Mouse (Mus musculus) WW6 (cell line): ENCODE measurements around the gene Slc4a11.
A peak's percentile ranks its signal among the peaks of the same experiment; 100 is the strongest.
"Not testable (repeated sequence)": the region's sequence is repeated elsewhere in the genome, so short reads cannot be mapped to it uniquely, and the experiment has no call there.

Experiments
- DNase-seq: peaks from one replicate; pipeline ENCODE4 v3.0.0-alpha.2; 2013; ENCODE audit warnings: low read depth, low spot score

The Slc4a11 gene

DNA sequence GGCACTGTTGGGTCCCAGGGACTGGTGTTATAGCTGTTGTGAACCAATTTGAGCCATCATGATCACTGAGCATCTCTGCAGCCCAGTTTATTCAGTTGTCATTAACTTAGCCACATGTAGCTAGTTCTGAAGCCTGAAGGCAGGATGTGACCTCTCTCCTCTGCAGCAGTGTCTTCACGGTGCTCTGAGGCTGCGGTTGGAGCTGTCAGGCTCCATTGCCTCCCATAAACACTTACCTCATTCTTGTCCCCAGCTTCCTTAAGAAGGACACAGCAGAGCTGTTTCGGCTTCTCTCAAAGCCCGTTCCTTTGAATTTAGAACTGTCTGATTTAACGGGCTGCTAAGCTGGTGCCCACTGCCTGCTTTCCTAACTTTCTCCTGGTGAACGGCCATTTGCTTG lies 17.4 kb downstream of the Slc4a11 start:
- DNase-seq: no peak

DNA sequence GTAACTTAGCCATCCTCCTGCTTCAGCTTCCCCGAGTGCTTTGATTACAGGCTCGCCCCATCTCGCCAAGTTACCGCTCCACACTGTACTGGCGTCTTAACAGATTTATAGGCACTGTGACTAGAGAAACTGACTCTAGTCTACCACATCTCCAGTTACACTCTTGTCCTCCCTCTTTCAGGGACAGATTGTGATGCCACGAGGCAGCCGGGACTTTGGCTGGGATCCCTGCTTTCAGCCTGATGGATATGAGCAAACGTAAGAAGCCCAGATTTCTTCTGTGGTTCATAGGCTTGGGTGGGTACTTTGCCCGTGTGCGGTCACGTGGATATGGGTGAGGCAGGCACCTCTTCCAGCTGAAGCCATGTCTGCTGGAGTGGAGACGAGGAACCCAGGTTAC lies 18.2 kb downstream of the Slc4a11 start:
- no peak for DNase-seq

DNA sequence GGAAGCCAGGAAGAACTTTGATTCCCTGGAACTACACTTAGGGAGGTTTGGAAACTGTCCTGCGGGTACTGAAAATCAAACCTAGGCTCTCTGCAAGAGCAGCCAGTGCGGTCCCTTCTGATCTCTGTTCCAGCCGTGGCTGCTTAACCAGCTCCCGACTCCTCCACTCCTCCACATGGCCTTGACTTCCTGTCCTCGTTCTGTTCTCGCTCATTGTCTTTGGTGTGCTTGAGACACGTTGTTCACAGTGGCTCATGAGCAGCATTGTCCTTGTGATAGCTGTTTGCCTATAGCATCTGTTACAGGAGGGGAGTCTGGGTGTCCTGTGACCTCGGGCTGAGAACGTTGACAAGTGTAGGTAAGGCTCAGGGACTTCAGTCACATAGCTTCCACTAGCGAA lies 20.1 kb downstream of the Slc4a11 start:
- no peak for DNase-seq

DNA sequence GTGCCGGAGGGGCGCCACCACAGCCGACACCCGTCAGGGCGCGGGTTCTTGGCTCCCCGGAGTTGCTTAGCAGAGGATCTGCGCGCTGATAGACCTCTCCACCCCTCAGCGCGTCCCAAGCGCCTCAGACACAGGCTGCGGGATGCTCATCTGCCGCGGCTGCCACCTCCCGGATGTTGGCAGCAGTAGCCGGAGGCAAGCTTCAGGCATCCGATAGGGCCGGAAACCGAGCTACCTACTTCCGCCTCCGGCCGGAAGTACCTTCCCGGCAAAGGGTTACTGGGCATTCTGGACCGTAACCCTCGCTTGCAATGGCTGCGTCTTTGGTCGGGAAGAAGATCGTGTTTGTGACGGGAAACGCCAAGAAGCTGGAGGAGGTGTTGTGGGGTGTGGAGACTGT lies 29.8 kb downstream of the Slc4a11 start, which contains the start of gene Itpa:
Gene Itpa, plus strand, starts transcription at position 52 of the 400 bp plus-strand sequence.
- peak; percentile 83 for DNase-seq

DNA sequence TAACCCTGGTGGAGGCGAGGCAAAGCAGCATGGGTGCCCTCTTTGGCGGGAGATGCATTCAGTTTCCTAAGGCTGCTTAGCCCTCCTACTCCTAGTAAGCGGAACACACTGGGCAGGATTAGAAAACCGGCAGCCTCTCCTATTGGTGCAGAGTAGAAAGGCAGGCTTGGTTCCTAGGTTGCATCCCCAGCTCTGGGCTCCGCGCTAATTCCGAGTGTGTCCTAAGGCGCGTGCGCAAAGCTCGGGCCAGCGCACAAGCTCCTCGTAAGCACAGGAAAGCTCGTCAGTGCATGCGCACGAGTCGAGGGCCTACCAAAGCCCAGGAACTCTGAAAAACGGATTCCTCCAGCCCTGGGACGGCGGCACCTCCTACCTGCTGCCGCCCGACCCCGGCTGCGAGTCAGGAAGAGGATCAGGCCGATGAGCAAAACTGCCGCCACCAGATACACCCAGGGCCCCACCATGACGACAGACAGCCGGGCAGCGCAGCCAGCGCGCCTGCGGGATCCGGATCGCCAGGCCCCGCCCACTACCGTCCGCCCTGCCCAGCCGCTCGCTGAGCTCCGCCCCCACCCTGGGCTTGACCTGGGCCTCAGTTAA lies 33.1 kb downstream of the Slc4a11 start, which contains the start of gene Ddrgk1:
Gene Ddrgk1, minus strand, starts transcription at position 558 of the 600 bp plus-strand sequence.
- DNase-seq: peak; percentile 91

DNA sequence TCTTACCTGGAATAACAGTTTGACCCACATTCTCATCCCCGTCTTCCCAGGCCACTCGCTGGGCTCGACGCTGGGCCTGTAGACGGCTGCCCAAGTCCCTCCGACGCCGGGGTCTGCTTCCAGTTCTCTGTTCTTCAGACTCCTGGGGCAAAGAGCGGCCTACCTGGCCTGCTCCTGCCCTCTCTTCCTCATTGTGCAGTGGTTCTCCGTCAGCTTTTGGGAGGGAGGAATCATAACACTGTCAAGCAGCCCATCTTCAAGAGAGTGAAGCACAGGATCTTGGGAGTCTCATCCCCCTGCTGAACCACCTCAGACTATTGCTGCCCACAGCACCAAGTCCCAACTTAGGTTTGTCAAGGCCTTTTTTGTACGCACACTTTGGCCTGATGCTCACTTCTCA lies 34.0 kb downstream of the Slc4a11 start:
- no peak for DNase-seq

DNA sequence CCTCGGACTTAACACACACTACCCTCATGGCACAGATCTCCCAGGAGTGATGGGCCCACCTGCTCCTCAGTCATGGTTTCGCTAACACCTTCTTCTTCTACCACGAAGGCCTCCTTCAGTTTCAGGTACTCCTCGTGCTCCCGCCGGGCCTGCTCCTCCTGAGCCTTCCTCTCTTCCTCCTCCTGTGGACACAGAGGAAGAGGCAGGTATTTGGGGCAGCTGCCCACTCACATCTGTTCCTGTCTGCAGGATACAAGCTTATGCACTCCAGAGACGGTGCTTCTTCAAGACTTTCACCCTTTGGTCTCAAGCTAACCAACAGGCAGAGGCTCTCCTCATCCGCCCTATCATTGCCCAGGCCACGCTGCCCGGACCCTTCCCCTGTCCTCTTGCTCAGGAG lies 38.8 kb downstream of the Slc4a11 start:
- DNase-seq: no peak

DNA sequence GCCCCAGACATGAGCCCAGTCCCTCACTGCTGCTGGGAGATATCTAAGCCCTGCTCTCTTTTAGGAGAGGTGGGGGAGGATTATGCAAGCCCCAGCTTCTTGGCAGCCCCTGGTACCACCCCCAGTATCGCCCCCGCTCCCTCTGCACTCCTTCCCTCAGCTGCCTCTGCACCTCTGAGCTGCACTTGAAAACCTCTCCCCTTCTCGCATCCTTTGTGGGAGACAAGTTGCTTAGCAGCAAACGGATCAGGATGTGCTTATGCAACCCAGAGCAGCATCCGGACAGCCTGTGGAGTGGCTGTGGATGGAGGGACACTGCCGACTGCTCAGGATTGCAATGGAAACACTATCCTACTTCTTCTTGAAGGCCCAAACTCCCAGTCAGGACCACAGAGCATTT lies 39.8 kb downstream of the Slc4a11 start:
- no peak for DNase-seq

DNA sequence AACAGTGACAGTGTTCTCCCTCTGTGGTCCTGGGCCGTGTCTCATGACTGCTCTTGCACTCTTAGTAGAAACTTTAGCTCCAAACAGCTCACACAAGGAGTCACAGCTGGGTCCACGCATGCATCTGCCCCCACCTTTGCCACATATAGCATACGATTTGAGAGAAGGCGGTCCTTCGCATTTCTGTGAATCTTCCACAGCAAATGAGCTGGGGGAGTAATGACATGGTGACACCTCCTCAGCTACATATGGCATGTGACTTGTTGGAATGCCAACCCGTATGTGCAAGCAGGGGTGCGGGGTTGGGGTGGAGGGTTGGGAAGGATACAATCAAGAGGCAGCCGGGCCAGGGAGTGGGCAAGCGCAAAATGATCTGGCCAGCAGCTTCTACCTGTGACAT lies 40.8 kb downstream of the Slc4a11 start:
- DNase-seq: no peak

DNA sequence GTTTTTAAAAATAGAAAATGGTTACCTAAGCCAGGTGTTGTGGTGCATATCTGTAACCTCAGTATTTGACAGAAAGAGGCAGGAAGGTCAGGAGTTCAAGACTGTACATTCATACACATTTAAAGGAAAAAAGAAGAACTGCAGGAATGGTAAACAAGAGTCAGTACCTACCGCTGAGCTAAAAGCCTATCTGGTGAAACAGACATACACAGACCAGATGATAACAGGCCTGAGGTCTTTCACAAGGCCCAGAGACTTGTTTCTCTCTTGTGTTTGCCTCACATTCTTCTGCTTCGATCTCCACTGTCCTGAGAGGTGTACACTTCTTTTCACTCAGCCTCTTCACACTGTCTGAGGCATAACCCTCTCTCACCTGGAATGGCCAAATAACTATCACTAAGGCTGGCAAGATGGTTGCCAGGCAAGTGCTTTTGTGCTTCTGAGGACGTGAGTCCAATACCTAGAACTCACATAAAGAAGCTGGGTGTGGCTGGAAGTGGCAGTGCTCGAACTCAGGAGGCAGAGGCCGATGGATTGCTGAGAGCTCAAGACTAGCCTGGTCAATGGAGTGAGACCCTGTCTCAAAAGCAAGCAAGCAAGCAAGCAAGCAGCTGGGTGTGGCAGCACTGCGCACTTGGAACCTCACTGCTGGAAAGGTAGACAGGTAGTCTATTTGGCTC lies 41.5 kb downstream of the Slc4a11 start:
- DNase-seq: no peak

DNA sequence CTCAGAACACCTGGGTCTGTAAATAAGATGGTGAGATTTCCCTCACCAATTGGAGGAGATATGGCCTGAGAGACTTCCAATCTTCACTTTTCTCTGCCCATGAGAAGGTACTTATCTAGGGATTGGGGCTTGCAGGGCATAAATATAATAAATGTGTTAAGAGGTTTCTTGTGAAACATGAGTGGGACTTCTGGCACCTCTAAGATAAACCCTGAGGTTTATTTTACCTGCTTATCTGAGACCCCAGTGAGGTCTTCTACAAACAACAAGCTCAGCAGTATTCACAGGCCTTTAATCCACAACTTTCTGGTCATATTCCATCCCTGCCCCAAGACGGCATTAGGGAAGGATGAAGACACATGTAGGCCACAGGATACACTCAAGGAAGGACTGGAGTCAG lies 43.6 kb downstream of the Slc4a11 start:
- DNase-seq: no peak

DNA sequence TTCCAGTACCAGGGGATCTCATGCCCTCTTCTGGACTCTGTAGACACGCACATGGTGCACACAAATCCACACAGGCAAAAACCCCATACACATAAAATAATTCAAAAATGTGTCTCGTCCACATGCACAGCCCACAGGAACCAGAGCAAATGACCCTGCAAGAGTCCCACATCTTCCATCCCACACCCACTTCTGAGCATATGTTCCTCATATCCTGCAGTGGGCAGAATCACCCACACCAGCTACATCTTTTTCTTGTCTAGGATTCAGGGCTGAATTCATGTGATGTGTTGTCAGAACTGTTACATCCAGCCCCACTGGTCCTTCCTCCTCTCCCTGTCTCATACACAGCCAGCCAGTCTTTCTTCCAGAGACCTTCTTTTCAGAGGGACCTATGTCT lies 44.0 kb downstream of the Slc4a11 start:
- no peak for DNase-seq

DNA sequence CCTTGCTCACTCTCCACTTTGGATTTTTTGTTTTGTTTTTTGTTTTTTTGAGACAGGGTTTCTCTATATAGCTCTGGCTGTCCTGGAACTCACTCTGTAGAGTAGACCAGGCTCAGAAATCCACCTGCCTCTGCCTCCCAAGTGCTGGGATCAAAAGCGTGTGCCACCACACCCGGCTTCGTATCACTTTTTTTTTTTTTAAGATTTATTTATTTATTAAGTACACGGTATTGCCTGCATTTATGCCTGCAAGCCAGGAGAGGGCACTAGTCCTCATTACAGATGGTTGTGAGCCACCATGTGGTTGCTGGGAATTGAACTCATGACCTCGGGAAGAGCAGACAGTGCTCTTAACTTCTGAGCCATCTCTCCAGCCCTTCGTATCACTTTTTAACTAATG lies 48.3 kb downstream of the Slc4a11 start:
- DNase-seq: not testable (repeated sequence)

DNA sequence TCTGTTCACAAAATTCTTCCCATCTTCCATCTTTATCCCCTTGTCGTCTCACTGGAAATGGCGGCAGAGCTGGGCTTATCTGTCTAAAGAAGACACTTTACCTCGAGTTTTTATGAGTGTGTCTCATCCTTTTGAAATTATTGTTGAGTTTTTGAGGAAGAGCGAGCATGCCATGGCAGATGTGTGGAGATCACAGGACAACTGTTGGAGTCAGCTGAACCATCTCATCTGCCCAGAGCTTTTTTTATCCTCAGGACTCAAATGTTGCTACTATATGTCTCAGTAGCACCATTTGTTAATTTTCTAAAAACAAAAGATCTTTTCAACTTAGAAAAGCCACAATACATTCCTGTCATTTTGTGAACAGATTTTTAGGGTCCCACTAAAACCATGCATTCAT lies 52.1 kb downstream of the Slc4a11 start:
- DNase-seq: no peak

DNA sequence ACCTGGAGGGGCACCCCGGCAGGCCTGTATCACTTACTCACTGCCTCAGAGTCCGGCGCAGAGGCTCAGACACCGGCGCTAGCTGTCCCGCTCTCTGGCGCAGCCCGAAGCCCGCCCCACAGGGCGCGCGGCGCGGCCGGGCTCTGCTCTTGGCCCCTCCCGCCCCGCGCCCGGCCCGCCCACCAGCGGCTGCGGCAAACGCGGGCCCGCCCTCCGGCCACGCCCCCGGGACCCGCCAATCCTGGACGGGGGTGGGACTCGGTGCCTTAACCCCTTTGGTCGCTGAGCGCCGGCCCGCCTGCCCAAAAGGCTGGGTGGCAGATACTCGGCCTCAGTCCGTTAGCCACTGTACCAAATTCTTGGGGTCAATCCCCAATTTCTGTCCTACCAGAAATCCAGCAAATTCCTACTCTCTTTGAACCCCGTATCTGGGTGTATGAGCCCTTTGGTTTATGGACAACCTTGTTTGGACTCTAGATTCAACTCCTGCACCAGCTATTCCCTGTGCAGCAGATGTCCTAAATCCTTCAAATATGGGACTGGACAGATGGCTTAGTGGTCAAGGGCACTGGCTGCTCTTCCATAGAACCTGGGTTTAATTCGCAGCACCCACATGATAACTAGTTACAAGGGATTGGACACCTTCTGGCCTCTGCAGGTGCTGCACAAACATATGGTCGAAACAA lies 54.5 kb downstream of the Slc4a11 start, which contains the start of gene Lzts3:
Gene Lzts3, minus strand, starts transcription at position 120 of the 686 bp plus-strand sequence.
- no peak for DNase-seq

DNA sequence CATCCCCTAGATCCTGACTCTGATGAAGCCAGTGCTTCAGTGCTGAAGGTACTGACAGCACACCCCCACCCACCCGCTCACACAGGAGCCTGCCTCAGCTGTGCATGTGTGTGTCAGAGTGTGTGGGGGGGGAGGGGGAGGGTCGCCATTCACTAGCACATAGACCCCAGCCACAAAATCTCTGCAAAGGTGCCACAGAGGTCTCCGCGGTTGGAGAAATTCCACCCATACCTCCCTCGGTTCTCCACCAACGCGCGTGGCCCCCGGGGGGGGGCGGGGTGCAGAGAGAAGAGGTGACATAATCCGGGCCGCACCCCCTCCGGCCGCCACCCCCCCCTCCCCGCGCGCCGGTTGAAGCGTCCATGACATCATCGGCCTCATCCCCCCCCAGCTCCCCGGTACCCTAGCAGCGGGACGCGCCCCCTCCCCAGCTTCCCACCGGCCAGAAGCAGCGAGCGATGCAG lies 55.1 kb downstream of the Slc4a11 start:
- DNase-seq: no peak

DNA sequence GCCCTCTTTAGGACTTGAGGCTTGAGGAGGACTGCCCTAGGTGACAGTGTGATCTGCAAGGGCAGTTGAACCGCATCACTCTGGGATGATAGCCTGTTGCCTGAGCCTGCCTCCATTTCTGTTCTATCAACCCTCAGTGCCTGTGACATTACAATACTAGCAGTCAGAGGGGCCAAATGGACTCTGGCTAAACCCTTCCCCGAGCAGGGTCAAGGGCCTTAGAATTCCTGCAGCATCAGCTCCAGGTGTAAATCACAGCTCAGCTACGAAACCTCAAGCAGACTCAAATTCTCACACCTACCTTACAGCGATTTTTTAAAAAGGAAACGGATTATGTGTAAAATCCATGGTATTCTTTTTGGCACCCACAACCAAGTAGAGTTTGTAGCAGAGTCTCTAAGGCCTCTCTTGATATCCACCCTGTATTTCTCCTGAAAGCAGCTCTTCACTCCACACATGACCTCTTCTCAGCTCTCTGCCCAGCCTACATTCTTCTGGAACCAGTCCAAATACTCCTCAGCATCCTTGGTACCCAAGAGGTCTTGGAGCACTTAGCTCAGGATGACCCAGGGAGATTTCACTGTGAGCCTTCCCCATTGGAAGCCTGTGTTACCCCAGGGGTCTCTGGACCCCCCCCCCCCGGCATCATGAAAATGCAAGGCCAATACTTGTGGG lies 55.8 kb downstream of the Slc4a11 start:
- no peak for DNase-seq

DNA sequence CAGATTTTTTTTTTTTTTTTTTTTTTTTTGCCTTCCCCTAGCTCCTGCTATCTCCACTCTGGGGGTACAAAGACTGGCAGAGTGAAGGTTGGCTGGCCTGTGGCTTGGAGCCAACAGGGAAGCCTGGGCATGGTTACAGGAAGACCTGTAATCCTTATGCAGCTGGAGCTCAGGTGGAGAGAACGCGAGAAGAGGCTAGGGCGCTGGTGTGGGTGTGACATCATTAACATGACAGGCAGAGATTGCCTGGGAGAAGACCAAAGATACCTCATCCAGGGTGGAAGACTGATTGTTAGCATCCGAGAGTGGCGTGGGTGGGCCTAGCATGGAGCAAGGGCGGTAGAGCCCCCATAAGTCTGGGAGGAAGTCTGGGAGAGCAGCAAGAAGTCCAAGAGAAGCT lies 58.0 kb downstream of the Slc4a11 start:
- DNase-seq: no peak

DNA sequence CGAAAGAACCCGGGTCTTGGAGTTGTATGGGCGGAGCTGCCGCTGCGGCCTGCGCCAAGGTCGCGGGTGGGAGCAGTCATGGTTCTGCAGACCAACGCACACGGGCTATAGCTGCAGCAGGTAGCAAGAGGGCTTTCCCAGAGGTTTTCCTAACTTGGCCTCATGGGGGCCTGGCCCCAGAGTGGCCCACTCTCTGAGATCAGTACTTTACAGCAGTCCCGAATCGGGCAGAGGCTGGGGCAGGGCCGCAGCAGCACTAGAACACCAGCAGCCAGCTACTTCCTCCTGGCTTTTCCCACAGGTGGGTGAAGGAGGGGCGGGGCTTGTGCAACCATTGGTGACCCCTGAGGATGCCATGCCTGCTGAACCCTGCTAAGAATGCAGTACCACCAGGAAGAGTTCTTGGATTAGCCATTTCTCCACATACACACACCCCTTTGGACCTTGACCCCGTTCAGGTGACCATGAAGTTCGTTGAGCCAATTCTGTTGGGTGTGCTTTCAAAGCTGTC lies 59.2 kb downstream of the Slc4a11 start:
- DNase-seq: no peak

DNA sequence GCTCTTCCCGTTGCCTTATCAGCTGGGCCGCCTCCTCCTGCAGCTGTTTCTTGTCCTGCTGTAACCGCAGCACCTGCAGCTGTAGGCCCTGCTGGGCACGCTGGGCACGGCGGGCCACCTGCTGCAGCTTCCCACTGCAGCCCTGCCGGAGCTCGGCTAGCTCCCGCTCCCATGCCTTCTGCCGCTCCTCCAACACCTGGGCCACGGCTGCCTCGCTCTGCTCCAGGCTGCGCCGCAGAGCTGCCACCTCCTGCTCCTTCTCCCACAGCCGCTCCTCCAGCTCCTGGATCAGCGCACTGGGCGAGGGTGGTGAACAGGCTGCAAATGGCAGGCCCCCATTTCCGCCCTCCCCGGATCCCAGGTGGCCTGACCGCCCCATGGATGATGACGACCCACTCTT lies 61.5 kb downstream of the Slc4a11 start:
- DNase-seq: no peak

DNA sequence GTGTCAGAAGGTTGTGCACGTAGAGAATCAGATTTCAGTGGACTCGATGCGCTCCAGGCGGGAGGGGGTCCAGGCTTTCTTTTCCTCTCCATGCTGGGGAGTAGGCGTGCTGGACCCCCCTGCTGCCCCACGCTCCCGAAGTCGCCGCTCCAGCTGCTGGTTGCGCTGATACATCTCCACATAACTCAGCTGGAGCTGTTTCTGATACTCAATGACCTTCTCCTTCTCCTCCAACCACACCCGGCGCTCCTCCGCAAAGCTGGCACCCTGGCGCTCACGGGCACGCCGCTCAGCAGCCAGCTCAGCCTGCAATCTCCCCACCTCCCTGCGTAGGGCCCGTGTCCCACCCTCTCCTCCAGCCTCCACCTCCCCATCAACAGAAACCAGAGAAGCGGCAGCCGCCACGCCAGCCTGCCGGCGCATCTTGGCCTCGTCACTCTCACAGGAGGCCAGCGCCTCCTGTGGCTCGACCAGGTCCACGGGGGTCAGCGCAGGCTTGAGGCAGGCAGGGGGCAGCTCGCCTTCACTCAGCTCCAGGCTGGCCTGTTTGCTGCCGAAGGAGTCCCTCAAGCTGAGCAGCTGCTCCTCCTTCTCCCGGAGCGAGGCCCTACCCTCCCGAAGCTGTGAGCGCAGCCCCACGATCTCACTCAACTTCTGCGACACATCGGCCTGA lies 62.4 kb downstream of the Slc4a11 start:
- no peak for DNase-seq
